Mouse (Mus musculus) G1E (cell line): ENCODE results near the gene Foxred2.

Source experiments
- CTCF ChIP-seq: IDR thresholded peaks from 2 replicates; pipeline ENCODE4 v1.5.1; 2012; ENCODE audit warnings: low read depth, low read length, inconsistent platforms, mixed read lengths
- GATA1 ChIP-seq: IDR thresholded peaks from 2 replicates; pipeline ENCODE4 v1.6.1; 2012; ENCODE audit warnings: borderline replicate concordance, low read length, inconsistent platforms, mixed read lengths

DNA sequence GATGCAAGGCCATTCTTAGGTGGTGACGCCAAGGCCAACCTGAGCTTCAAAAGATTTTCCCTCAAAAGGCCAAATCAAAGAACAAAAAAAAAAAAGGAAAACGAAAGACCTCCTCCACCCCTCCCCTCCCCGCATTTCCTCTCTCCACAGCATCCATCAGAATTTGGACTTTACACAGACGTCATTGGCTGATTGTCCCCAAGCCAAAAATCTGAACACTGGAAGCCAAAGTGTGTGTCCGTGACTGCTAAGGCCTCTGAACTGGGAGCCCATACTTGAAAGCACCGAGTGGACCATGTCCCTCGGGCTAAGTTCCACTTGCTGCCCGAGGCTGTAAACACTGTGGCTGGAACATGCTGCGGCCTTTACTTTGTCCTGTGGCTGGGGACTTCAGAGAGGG lies 33.8 kb downstream of the Foxred2 start:
- TF ChIP-seq GATA1 (no peak), CTCF (no peak)
